Mouse (Mus musculus) CH12.LX (cell line): Measurements from ENCODE around the gene Kdelr2. TPM values are rescaled to one million over a fixed set of nuclear protein-coding genes. Genes with fewer than 3 reads are reported as not detected.

Experiments used
- DNase-seq: peaks from one replicate; pipeline ENCODE4 v3.0.0-alpha.2; 2013; ENCODE audit errors: extremely low read depth
- H3K27ac ChIP-seq: 2 replicates; pipeline ENCODE4 v1.5.1; 2012; ENCODE audit warnings: low read depth, mild to moderate bottlenecking, control low read depth, moderate library complexity; ENCODE audit not compliant: insufficient read depth
- H3K27me3 ChIP-seq: replicated peaks from 2 replicates; pipeline ENCODE3; 2012; ENCODE audit warnings: inconsistent platforms
- H3K36me3 ChIP-seq, 2 experiments: replicated peaks in 1 of 2; 2 replicates each; pipeline versions ENCODE3 to v1.6.1; 2012; ENCODE audit warnings: inconsistent platforms in 1 of 2, low read length in 1 of 2, mild to moderate bottlenecking in 1 of 2, mixed read lengths in 1 of 2, moderate library complexity in 1 of 2; ENCODE audit not compliant: control insufficient read depth in 1 of 2, insufficient read depth in 1 of 2
- H3K4me1 ChIP-seq, 2 experiments: 2 replicates each; pipeline ENCODE4 v1.6.1; 2012; ENCODE audit warnings: inconsistent platforms in 1 of 2, moderate library complexity in 1 of 2; ENCODE audit not compliant: insufficient read depth in 2 of 2, control insufficient read depth in 1 of 2
- H3K4me2 ChIP-seq: 2 replicates; pipeline ENCODE4 v1.6.1; 2012; ENCODE audit warnings: low read depth, mild to moderate bottlenecking, control low read depth; ENCODE audit not compliant: poor library complexity, insufficient read depth, severe bottlenecking
- H3K4me3 ChIP-seq, 3 experiments: fragments of 150-350 bp in 1 of 3; sonication (generic) in 1 of 3; replicated peaks in 1 of 3; 2 replicates each; pipeline versions ENCODE3 to v1.5.1; 2011 to 2012; ENCODE audit warnings: low read depth in 2 of 3, low read length in 2 of 3, mild to moderate bottlenecking in 2 of 3, moderate library complexity in 2 of 3, control low read depth in 1 of 3, improper control_type of control experiment in 1 of 3, inconsistent platforms in 1 of 3, mixed read lengths in 1 of 3; ENCODE audit not compliant: poor library complexity in 1 of 3
- H3K79me2 ChIP-seq: replicated peaks from 2 replicates; pipeline ENCODE4 v1.6.1; 2012; ENCODE audit warnings: mild to moderate bottlenecking, moderate library complexity; ENCODE audit not compliant: control insufficient read depth, poor library complexity, insufficient read depth, severe bottlenecking; ENCODE audit errors: extremely low read depth
- H3K9ac ChIP-seq: 2 replicates; pipeline ENCODE4 v1.6.1; 2012; ENCODE audit warnings: low read depth, mild to moderate bottlenecking, control low read depth, moderate library complexity; ENCODE audit not compliant: insufficient read depth
- H3K9me3 ChIP-seq: replicated peaks from 2 replicates; pipeline ENCODE3; 2012; ENCODE audit warnings: low read length, inconsistent platforms, mixed read lengths
- E2F4 ChIP-seq: IDR thresholded peaks from 2 replicates; pipeline ENCODE4 v1.6.1; 2011; ENCODE audit warnings: low read depth, low read length, improper control_type of control experiment; ENCODE audit not compliant: insufficient replicate concordance
- ELF1 ChIP-seq: IDR thresholded peaks from 2 replicates; pipeline ENCODE4 v1.6.1; 2014; ENCODE audit warnings: low read depth, mild to moderate bottlenecking, inconsistent platforms, low read length, improper control_type of control experiment
- MYC ChIP-seq: IDR thresholded peaks from 2 replicates; pipeline ENCODE4 v1.6.1; 2011; ENCODE audit warnings: low read depth, mild to moderate bottlenecking, improper control_type of control experiment, low read length
- POLR2AphosphoS2 ChIP-seq: IDR thresholded peaks from 2 replicates; pipeline ENCODE4 v1.6.1; 2011; ENCODE audit warnings: low read depth, low read length, improper control_type of control experiment
- SIN3A ChIP-seq: IDR thresholded peaks from 2 replicates; pipeline ENCODE4 v1.6.1; 2012; ENCODE audit warnings: low read length, improper control_type of control experiment, inconsistent platforms
- TBP ChIP-seq: conservative IDR thresholded peaks from 2 replicates; pipeline ENCODE4 v1.6.1; 2011; ENCODE audit warnings: low read depth, low read length, improper control_type of control experiment
- UBTF ChIP-seq: IDR thresholded peaks from 2 replicates; pipeline ENCODE4 v1.6.1; 2012; ENCODE audit warnings: low read depth, mild to moderate bottlenecking, inconsistent platforms, low read length, improper control_type of control experiment, moderate library complexity
- ZC3H11A ChIP-seq: IDR thresholded peaks from 2 replicates; pipeline ENCODE4 v1.6.1; 2012; ENCODE audit warnings: low read depth, mild to moderate bottlenecking, inconsistent platforms, low read length, improper control_type of control experiment
- ZNF384 ChIP-seq: IDR thresholded peaks from 2 replicates; pipeline ENCODE4 v1.6.1; 2012; ENCODE audit warnings: low read depth, low read length, improper control_type of control experiment, inconsistent platforms
- dilution Hi-C: fragments of 300-500 bp; cut with MboI; formaldehyde crosslinking; loops from 2 replicates; pipeline ENCODE4 v1.14.3; 2020; ENCODE audit warnings: low sequenced_read_pairs; ENCODE audit not compliant: extremely low pct_unique_long_range_greater_than_20kb, extremely low pct_ligation_motif_present
- in situ Hi-C: fragments of 300-500 bp; cut with MboI; formaldehyde crosslinking; loops from 3 replicates; pipeline ENCODE4 v1.14.3; 2019; ENCODE audit warnings: low sequenced_read_pairs, low pct_ligation_motif_present, low pct_unique_long_range_greater_than_20kb, mixed read lengths
- polyA plus RNA-seq: library from polyadenylated mRNA; unstranded; fragments of >175 nt; gene quantifications from 2 replicates; pipeline ENCODE4 v1.2.1, GENCODE M21; 2012; ENCODE audit warnings: low read depth; ENCODE audit not compliant: insufficient read length
- total RNA-seq, 2 experiments: library from RNA; depleted of rRNA; stranded (reverse); fragments of 300-350 nt in 1 of 2; fragments of >200 nt in 1 of 2; gene quantifications; 2 replicates each; pipeline ENCODE4 v1.2.3; 2012 to 2014

Gene Kdelr2
- total and polyA plus RNA-seq, 3 experiments, result 75.7 to 117 (median 77.7) TPM

DNA sequence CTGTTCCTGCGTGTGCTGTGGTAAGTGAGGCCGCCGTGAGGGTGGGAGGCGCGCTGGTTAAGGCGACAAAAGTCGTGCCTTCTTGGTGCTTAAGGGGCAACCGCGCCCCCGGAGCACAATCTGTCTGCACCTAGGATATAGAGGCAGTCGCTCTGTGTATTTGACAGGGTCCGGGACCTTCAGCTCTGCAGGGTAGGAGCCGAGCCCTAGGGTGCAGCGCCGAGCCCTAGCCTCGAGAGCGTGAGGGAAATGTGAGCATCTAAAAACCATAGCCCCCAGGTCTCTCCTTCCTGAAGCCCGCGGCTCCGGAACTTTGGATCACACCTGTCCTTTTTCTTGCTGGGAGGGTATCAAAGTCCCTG, 61.1 kb downstream of the Kdelr2 start:
- Histone ChIP-seq H3K9ac (peak overlapping the region; percentile 61), H3K79me2 (peaks cover 16% of the 10 kb centered on the region), H3K4me2 (peak overlapping the region; percentile 94), H3K4me3 (peak overlapping the region; percentile 74 to 95 (median 84)), H3K27me3 (peaks cover 6% of the 10 kb centered on the region), H3K27ac (no peak overlapping the region), H3K9me3 (no peaks in the 10 kb centered on the region), H3K4me1 (peaks cover 0 to 29% of the 10 kb centered on the region in 2 experiments; a peak in 2 of 4 replicates), H3K36me3 (peaks cover 13 to 35% of the 10 kb centered on the region in 2 experiments)
- DNase-seq, result peak; percentile 23
- dilution Hi-C loops (no loop called here), in situ Hi-C loops (loop anchor here (5.0 kb wide), 1 partner anchor 38 kb away; no protein-coding TSS in a partner anchor)
- TF ChIP-seq TBP (no peak), SIN3A (0 out of 2 replicates have a peak, but pooled peaks have one; percentile 1), E2F4 (no peak), POLR2AphosphoS2 (no peak), ZC3H11A (no peak), MYC (no peak), UBTF (no peak)

GRCm38 (mm10) chr5:143465156-143466085, 61.8 kb downstream of the Kdelr2 start:
- Histone ChIP-seq H3K27ac (no peak overlapping the region), H3K4me3 (peak overlapping the region; percentile 74 to 95 (median 84)), H3K9me3 (no peaks in the 10 kb centered on the region), H3K79me2 (peaks cover 16% of the 10 kb centered on the region), H3K27me3 (peaks cover 3% of the 10 kb centered on the region), H3K4me2 (peak overlapping the region; percentile 94), H3K9ac (peak overlapping the region; percentile 61), H3K4me1 (peaks cover 2 to 36% of the 10 kb centered on the region in 2 experiments; a peak in 2 of 4 replicates), H3K36me3 (peaks cover 14 to 39% of the 10 kb centered on the region in 2 experiments)
- in situ Hi-C loops (loop anchor here (5.0 kb wide), 1 partner anchor 37 kb away; no protein-coding TSS in a partner anchor), dilution Hi-C loops (no loop called here)
- no peak for TF ChIP-seq ELF1
- peak; percentile 69 for TF ChIP-seq ZNF384
- no peak for DNase-seq
